Mouse (Mus musculus) neutrophil, adult 5-6 weeks (primary cell): ENCODE measurements around the gene Pepd. TPM values are rescaled to one million over a fixed set of nuclear protein-coding genes. Genes with fewer than 3 reads are reported as not detected.

Experiments
- ATAC-seq: fragments of 151-379, 151-347 bp; 2 replicates; pipeline ENCODE4 v1.8.0; 2017; ENCODE audit warnings: mild to moderate bottlenecking, moderate TSS enrichment; ENCODE audit not compliant: insufficient number of reproducible peaks, poor library complexity, low FRiP score, severe bottlenecking; ENCODE audit errors: extremely low read depth
- total RNA-seq: library from RNA; stranded (forward); fragments of 200-1000 nt; gene quantifications from 2 replicates; pipeline ENCODE4 v1.2.3, GENCODE M21; 2017

The Pepd gene
- total RNA-seq, 1 experiment from 2014 or later = 20.4 TPM

GRCm38 (mm10) chr7:35042759-35043217 lies 130.6 kb downstream of the Pepd start:
- ATAC-seq = no peak

GRCm38 (mm10) chr7:35043266-35043817 lies 131.2 kb downstream of the Pepd start:
- no peak for ATAC-seq

- ATAC-seq = no peak
Measured at GRCm38 (mm10) chr7:35044719-35045118, 132.5 kb downstream of the Pepd start.

GRCm38 (mm10) chr7:35046091-35046490 lies 133.9 kb downstream of the Pepd start:
- ATAC-seq = no peak

GRCm38 (mm10) chr7:35050540-35050939 lies 138.4 kb downstream of the Pepd start:
- ATAC-seq = no peak

GRCm38 (mm10) chr7:35053161-35053560 lies 141.0 kb downstream of the Pepd start:
- no peak for ATAC-seq

- no peak for ATAC-seq
Measured at GRCm38 (mm10) chr7:35054286-35054685, 142.1 kb downstream of the Pepd start.

- ATAC-seq = no peak
Measured at GRCm38 (mm10) chr7:35054977-35055618, 142.9 kb downstream of the Pepd start.

GRCm38 (mm10) chr7:35055619-35056435 lies 143.6 kb downstream of the Pepd start:
- peak; percentile 6 for ATAC-seq

- peak; percentile 95 for ATAC-seq
Measured at GRCm38 (mm10) chr7:35056436-35056864, 144.3 kb downstream of the Pepd start, which contains the start of gene Cebpg. TSS of gene Cebpg (minus strand) at chr7:35056573.

- peak; percentile 25; the same call in 1 of the 2 replicates for ATAC-seq
Measured at GRCm38 (mm10) chr7:35056999-35057398, 144.8 kb downstream of the Pepd start.

- no peak for ATAC-seq
Measured at GRCm38 (mm10) chr7:35057569-35057968, 145.4 kb downstream of the Pepd start.

- ATAC-seq = no peak
Measured at GRCm38 (mm10) chr7:35058329-35058728, 146.2 kb downstream of the Pepd start.

GRCm38 (mm10) chr7:35059467-35059866 lies 147.3 kb downstream of the Pepd start:
- no peak for ATAC-seq

- no peak for ATAC-seq
Measured at GRCm38 (mm10) chr7:35064286-35065258, 152.4 kb downstream of the Pepd start.

GRCm38 (mm10) chr7:35065958-35066357 lies 153.8 kb downstream of the Pepd start:
- ATAC-seq = no peak

- peak; percentile 34; the same call in 1 of the 2 replicates for ATAC-seq
Measured at GRCm38 (mm10) chr7:35066640-35067212, 154.5 kb downstream of the Pepd start.

GRCm38 (mm10) chr7:35076645-35077044 lies 164.5 kb downstream of the Pepd start:
- no peak for ATAC-seq
